Mouse (Mus musculus): ENCODE data around the gene Galnt9.

DNA sequence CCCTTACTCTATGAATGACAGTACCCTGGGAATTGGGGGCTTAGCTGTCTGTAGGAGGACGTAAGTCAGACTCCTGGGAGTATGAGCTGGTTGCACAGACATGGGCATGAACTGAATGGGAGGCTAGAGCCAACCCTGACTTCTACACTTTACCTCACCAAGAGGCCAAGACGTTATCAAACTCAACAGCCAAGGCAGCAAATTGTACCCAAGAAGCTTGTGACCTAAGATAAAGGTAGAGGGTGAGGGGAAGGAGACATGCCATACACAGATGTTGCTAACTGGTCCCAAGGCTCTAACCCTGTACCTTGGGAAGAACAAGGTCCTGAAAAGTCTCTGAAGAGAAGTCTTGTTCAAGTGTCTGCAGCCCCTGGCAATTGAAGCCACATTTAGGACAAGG lies 23.4 kb downstream of the Galnt9 start:
- TF ChIP-seq POLR2A (IDR thresholded peaks at IDR 0.05; ENCODE audit: borderline replicate concordance, low read depth, low read length) = no peak
- no peak for TF ChIP-seq CTCF (IDR thresholded peaks at IDR 0.05; ENCODE audit: low read depth, low read length)
